Mouse (Mus musculus) kidney, adult 2 months (tissue): ENCODE measurements around the gene Dffa.

Experiments
- CTCF ChIP-seq: fragments of 200-500 bp; conservative IDR thresholded peaks from 2 replicates; pipeline ENCODE4 v1.5.1; 2011; ENCODE audit warnings: low read depth, mild to moderate bottlenecking, control low read depth, low read length, moderate library complexity, mixed read lengths; ENCODE audit not compliant: insufficient read depth, insufficient read length
- POLR2A ChIP-seq: fragments of 200-500 bp; IDR thresholded peaks from one replicate; pipeline ENCODE4 v1.6.1; 2011; ENCODE audit warnings: low read depth, low read length, control low read depth

GRCm38 (mm10) chr4:149128467-149128866 is 24.5 kb downstream of the Dffa start:
- TF ChIP-seq CTCF (no peak), POLR2A (no peak)
